Mouse (Mus musculus) heart, adult 11 months (tissue): ENCODE results near the gene Csn1s2b.
"Not testable (repeated sequence)": the region's sequence is repeated elsewhere in the genome, so short reads cannot be mapped to it uniquely, and the experiment has no call there.

Experiments used
- DNase-seq: peaks from one replicate; pipeline ENCODE4 v3.0.0; 2022

The Csn1s2b gene

DNA sequence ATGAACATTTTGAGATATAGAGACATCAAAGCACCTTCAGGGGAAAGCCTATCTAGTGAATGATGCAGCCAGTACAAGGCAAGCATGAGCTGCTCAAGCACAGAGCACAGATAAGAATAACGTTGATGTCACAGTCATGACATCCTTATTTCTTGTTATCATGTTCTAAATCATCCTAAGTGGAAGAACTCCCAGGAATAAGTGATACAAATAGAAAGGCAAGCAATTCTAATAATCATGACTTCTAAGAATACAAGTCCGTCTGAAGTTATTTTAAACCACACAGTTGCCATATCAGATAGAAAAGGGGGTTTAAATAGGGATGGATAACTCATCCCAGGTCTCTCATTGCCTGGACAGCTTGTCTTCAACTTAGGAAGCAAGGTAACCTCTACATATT is at the start of gene Csn1s2b:
TSS of gene Csn1s2b (plus strand) at position 301 of the 400 bp plus-strand sequence.
- DNase-seq = no peak

GRCm38 (mm10) chr5:87764546-87764945 is 43.3 kb upstream of the Csn1s2b start:
- peak; percentile 84 for DNase-seq

DNA sequence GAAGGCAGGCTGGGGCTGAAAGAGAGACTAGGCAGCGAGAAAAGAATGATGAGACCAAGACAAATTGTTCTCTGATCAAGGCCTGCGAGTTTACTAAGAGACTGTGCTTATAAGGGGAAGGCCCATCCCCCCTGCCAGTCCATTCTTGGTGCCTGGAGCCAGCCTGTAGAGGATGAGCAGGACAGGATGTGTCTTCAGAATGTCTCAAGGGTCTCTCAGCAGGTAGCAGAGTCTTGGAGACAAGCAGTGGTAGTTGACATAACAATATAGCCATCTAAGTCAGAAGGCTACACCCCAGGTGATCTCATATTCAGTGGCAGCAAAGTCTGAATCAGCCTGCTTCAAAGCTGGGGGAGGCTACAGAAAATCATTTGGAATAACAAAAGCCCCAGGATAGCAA is 35.7 kb upstream of the Csn1s2b start:
- DNase-seq = not testable (repeated sequence)

DNA sequence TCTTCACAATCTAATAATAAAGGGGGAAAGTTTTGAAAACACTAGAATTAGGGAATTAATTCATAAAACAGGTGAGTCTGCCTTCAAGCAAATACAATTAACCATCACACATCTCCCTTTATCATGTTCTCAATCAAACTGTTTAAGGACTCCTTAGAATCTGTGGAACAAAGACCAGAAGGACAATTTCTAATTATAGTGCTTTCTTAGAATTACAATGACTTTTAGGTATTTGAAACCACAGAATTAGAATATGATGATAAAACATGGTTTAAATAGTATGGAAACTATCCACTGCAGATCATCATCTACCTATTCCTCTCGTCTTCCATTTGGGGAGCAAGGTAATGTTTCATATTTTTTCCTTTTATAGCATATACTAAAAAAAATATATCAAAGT is 33.6 kb upstream of the Csn1s2b start, which contains the start of gene Csn1s2a:
TSS of gene Csn1s2a (plus strand) at position 301 of the 400 bp plus-strand sequence.
- no peak for DNase-seq

- no peak for DNase-seq
Measured at GRCm38 (mm10) chr5:87782731-87783130, 25.2 kb upstream of the Csn1s2b start.

DNA sequence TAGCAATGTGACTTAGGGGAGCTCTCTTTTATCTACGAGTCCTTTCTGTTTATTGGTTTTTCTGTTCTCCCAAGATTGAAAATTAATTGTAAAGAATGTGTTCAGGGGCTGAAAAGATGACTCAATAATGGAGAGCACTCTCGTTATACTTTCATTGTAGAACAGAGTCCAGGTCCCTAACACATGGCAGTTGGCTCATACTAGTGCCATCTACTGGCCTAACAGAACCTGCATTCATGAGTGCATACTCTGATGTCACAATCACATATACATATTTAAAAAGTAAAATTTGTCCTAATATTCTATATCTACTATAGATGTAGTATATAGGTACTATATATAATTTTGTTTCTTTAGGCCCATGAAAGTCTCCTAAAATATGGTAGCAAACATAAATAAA is 1.4 kb downstream of the Csn1s2b start:
- DNase-seq = no peak

DNA sequence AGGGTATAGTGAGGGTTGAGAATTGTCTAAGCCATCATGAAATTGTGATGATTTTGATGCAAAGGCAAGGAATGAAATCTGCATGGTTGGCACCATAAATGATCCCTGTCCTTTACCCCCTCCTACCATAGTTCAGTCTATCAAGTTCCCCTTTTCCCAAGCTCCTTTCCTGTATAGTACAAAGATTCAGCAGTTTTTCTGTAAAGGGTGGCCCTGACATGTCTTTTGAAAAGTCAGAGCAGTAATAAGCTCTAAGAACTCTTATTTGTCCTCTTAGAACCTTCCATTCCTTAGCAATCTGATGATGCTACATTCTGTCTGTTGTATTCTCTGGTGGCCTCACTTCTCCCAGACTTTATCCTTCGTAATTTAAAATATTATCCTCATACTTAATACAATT is 17.5 kb downstream of the Csn1s2b start, which contains the start of gene Prr27:
TSS of gene Prr27 (plus strand) at position 301 of the 400 bp plus-strand sequence.
- DNase-seq = no peak

DNA sequence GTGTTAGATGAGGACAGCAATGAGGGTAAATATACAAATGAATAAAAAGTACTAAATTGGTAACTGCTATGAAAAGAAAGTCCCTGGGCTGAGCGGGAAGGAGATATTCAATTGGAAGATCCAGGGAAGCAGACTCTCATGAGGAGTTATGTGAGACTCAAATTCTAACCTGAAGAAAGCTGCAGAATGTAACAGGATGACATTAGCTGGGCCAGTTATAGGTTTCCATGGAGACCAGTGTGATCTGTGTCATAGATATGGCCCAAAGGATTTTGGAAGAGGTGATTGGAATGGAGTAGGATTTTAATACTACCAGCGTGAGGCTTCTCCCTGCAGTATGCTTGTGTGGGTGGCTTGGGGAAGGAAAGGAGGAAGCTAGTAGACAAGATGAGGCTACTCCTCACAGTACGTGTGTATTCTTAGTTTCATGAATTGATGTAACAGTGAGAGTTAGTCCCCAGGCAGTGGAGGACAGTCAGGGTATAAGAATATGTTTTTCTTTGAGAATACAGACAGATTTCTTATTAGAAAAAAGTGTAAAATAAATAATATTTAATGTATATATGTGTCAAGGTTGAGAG is 47.3 kb downstream of the Csn1s2b start:
- DNase-seq = no peak

GRCm38 (mm10) chr5:87870084-87870483 is 62.2 kb downstream of the Csn1s2b start:
- no peak for DNase-seq

DNA sequence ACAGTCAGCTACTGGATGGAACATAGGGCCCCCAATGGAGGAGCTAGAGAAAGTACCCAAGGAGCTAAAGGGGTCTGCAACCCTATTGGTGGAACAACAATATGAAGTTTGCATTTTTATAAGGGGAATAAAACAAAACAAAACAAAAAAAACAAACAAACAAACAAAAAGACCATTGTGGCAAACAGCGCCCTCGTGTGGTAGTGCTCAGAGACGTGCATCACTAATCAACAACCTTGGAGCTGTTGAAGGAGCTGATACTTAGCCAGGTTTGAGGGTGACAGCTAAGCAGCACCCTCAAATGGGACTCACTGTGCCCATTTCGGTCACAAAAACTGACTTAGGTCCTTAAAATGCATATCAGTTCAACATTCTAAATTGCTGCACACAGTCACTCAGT is 63.5 kb downstream of the Csn1s2b start:
- DNase-seq = no peak
